Mouse (Mus musculus) testis, adult 2 months (tissue): ENCODE results near the gene 9530068E07Rik.

Experiments used
- CTCF ChIP-seq: fragments of 200-500 bp; IDR thresholded peaks from 2 replicates; pipeline ENCODE4 v1.5.1; 2012; ENCODE audit warnings: low read depth, mild to moderate bottlenecking, inconsistent platforms, low read length, moderate library complexity; ENCODE audit not compliant: control insufficient read depth, insufficient read depth, insufficient replicate concordance
- POLR2A ChIP-seq: fragments of 200-500 bp; IDR thresholded peaks from 2 replicates; pipeline ENCODE4 v1.6.1; 2012; ENCODE audit warnings: low read depth, mild to moderate bottlenecking, inconsistent platforms, low read length, moderate library complexity; ENCODE audit not compliant: control insufficient read depth

DNA sequence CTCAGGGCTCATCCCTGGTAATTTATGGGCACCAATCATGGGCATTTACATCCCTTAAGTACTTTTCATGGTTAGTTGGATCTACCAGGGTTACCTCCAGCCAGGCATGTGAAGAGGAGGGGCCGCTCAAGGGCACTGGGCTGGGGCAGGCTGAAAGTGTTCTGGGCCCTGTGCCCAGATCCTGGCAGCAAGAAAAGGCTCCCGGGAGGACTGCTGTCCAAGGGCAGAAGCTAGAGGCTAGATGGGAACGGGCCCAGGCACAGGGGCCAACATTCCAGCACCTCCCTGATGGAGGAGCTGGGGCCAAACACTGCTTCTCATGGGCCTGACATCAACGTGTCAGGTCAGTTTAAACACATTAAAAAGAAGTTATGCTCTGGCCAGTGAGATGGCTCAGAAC, 51.0 kb downstream of the 9530068E07Rik start:
- TF ChIP-seq CTCF (no peak), POLR2A (no peak)
